Mouse (Mus musculus): ENCODE data around the gene Itga4. TPM values are rescaled to one million over a fixed set of nuclear protein-coding genes. Genes with fewer than 3 reads are reported as not detected.

Gene Itga4
- total RNA-seq, 1 experiment from 2014 or later: 534 TPM

GRCm38 (mm10) chr2:79372486-79373200, 117.4 kb downstream of the Itga4 start:
- 0 out of 2 replicates have a peak, but pooled peaks have one; percentile 60 for ATAC-seq (replicated peaks; ENCODE audit: insufficient number of reproducible peaks, low FRiP score, low TSS enrichment, poor library complexity, severe bottlenecking)

GRCm38 (mm10) chr2:79378346-79379086, 123.3 kb downstream of the Itga4 start:
- no peak for ATAC-seq (replicated peaks; ENCODE audit: insufficient number of reproducible peaks, low FRiP score, low TSS enrichment, poor library complexity, severe bottlenecking)

- no peak for ATAC-seq (replicated peaks; ENCODE audit: insufficient number of reproducible peaks, low FRiP score, low TSS enrichment, poor library complexity, severe bottlenecking)
Observed at GRCm38 (mm10) chr2:79379087-79380041, 124.1 kb downstream of the Itga4 start.

Other genes with a start within 250 kb of the Itga4 start
- gene Neurod1, start 201.3 kb downstream of the Itga4 start, total RNA-seq (2017): not detected in 3 replicates
- gene Cerkl, start 201.4 kb downstream of the Itga4 start, total RNA-seq (2017): 15.2 to 38.2 TPM (median 17.0 TPM) in 3 replicates